ENCODE assay signal across 19 mouse cellular contexts in the genomic region with DNA sequence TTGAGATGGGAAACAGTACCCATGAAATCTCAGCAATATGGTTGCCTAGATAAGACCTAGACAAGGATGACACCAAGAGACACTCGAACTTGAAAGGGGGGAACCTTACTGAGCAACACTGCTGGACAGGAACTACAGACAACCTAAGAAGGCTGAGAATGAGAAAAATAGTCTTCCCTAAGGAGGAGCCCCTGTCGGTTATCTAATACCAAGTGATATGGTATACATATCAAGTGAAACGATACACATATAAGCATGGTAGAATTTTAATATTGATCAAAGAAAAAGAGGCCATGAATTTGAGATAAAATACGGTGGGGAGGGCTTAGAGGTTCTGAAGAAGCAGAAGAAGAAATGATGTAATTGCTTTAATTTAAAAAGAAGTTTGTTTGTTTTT. TPM values are rescaled to one million over a fixed set of nuclear protein-coding genes. Genes with fewer than 3 reads are reported as not detected.
DNase-seq lines count a peak whose midpoint lies in the region; ATAC-seq and TF ChIP-seq lines count a peak whose summit lies in the region.
"Had no signal": no experiment of that assay in that cellular context is flagged by ENCODE, and none has a peak within 500 bp of the region (broad histone marks: within the 10 kb centered on the region; RNA-seq: fewer than 3 reads in every experiment).

No protein-coding gene starts in this region.

- no peak for TF ChIP-seq EP300 in stomach, postnatal 0 days (optimal IDR thresholded peaks at IDR 0.05)

- 46% methylated on average over 4 of the region's 4 CpGs for WGBS in thymus, adult 2 months
- 88% methylated on average over 4 of the region's 4 CpGs for WGBS in stomach, postnatal 0 days

- no peak for ATAC-seq in stomach, postnatal 0 days (ENCODE audit: low FRiP score, low TSS enrichment)
- ATAC-seq: Patski had no signal

- no peak overlapping the region for H3K4me3 ChIP-seq in layer of hippocampus, adult 2 months
- H3K4me3 ChIP-seq in thymus, adult 2 months (ENCODE audit: control insufficient read depth, insufficient read depth, low read length): no peak overlapping the region
- H3K4me3 ChIP-seq in stomach, postnatal 0 days (ENCODE audit: low read depth, low read length): no peak overlapping the region

- H3K36me3 ChIP-seq in thymus, adult 2 months (ENCODE audit: control insufficient read depth, insufficient read depth, low read length): no peaks in the 10 kb centered on the region
- H3K36me3 ChIP-seq in stomach, postnatal 0 days (ENCODE audit: control insufficient read depth, insufficient read depth, low read length): no peaks in the 10 kb centered on the region; the same call in 1 of the 2 replicates
- H3K36me3 ChIP-seq: G1E had no signal

- no peak for TF ChIP-seq POLR2A in thymus, adult 2 months (IDR thresholded peaks at IDR 0.05; ENCODE audit: control insufficient read depth, extremely low read depth, insufficient read depth, low read length, poor library complexity)

- no peak overlapping the region for H3K9ac ChIP-seq in stomach, postnatal 0 days (ENCODE audit: low read length)

- no peak for DNase-seq in layer of hippocampus, adult 2 months (ENCODE audit: low spot score in 2 of 2)
- DNase-seq in layer of hippocampus, adult 9-11 months: no peak
- DNase-seq in thymus, adult 2 months: no peak
- DNase-seq in thymus, postnatal 4 days: no peak
- DNase-seq in adipocyte (ENCODE audit: low spot score): peak; percentile 93
- no peak for DNase-seq in stomach, postnatal 0 days (ENCODE audit: low spot score)
- DNase-seq: adrenal gland, adult 2 months; adrenal gland, adult 8-10 months; adrenal gland, postnatal 10 days; adrenal gland, postnatal 14 days; adrenal gland, postnatal 25 days; adrenal gland, postnatal 36 days; cerebellum, adult 11 months; cerebellum, adult 11-12 months; cerebellum, adult 18-20 months; cerebellum, adult 2 months had no signal

- no peak overlapping the region for H3K4me2 ChIP-seq in stomach, postnatal 0 days (replicated peaks; ENCODE audit: low read depth)

- peaks cover 22% of the 10 kb centered on the region for H3K4me1 ChIP-seq in thymus, adult 2 months (replicated peaks; ENCODE audit: control insufficient read depth, insufficient read depth, low read length)
- no peaks in the 10 kb centered on the region for H3K4me1 ChIP-seq in stomach, postnatal 0 days (replicated peaks; ENCODE audit: control insufficient read depth, insufficient read depth)

- H3K9me3 ChIP-seq in stomach, postnatal 0 days (ENCODE audit: control insufficient read depth, low read length): no peaks in the 10 kb centered on the region
- H3K9me3 ChIP-seq: G1E had no signal

- no peaks in the 10 kb centered on the region for H3K27me3 ChIP-seq in thymus, adult 2 months (ENCODE audit: control insufficient read depth, insufficient read depth, low read length)
- H3K27me3 ChIP-seq in stomach, postnatal 0 days (ENCODE audit: control insufficient read depth, insufficient read depth, low read length): no peaks in the 10 kb centered on the region
- H3K27me3 ChIP-seq: CH12.LX, Patski had no signal

- H3K27ac ChIP-seq in layer of hippocampus, adult 2 months: peak overlapping the region; percentile 60
- peak overlapping the region; percentile 76; the same call in 1 of the 2 replicates for H3K27ac ChIP-seq in thymus, adult 2 months (ENCODE audit: control insufficient read depth, insufficient read depth, low read length)
- H3K27ac ChIP-seq in stomach, postnatal 0 days (replicated peaks): no peak overlapping the region

- no peak for TF ChIP-seq CTCF in layer of hippocampus, adult 2 months (conservative IDR thresholded peaks at IDR 0.05)
- no peak for TF ChIP-seq CTCF in thymus, adult 2 months (IDR thresholded peaks at IDR 0.05; ENCODE audit: borderline replicate concordance, control insufficient read depth, extremely low read depth, insufficient read depth, low read length, poor library complexity)
- TF ChIP-seq CTCF in stomach, postnatal 0 days (IDR thresholded peaks at IDR 0.05; ENCODE audit: low read depth): no peak

RNA-seq across cellular contexts. Expression of a gene that starts 23.1 kb away (rescaled TPM):
- total RNA-seq in layer of hippocampus, adult 2 months (2021): 1 to 10 TPM; 8.5 to 9.7 TPM
- 3.2 and 3.6 TPM in 2 replicates for polyA plus RNA-seq in thymus, adult 2 months (2012; rRNA removed)
- polyA plus RNA-seq in stomach, postnatal 0 days (2015; fragmentation: Nextera tagmentation; extraction: Ambion mirVana): 22.9 and 26.6 TPM in 2 replicates
- polyA plus RNA-seq: G1E had no signal

RNA-seq across cellular contexts. Expression of a gene that starts 58.2 kb away (rescaled TPM):
- 10 to 100 TPM; 55.1 to 66.0 TPM for total RNA-seq in layer of hippocampus, adult 2 months (2021)
- 83.0 and 116 TPM in 2 replicates for polyA plus RNA-seq in thymus, adult 2 months (2012; rRNA removed)
- 14.8 and 17.6 TPM in 2 replicates for polyA plus RNA-seq in stomach, postnatal 0 days (2015; fragmentation: Nextera tagmentation; extraction: Ambion mirVana)
